Mouse (Mus musculus) thymus, postnatal 36 days (tissue): ENCODE data around the gene Gnpnat1.
"Not testable (repeated sequence)": the region's sequence is repeated elsewhere in the genome, so short reads cannot be mapped to it uniquely, and the experiment has no call there.

Experiments used
- DNase-seq, 2 experiments: peaks; one replicate each; pipeline ENCODE4 v3.0.0; 2022; ENCODE audit warnings: mixed read lengths in 2 of 2

The Gnpnat1 gene

GRCm38 (mm10) chr14:45404813-45405212 is at the start of gene Gnpnat1:
Gnpnat1 (minus strand) TSS chr14:45404913.
- not testable (repeated sequence) for DNase-seq

- DNase-seq = no peak
These were observed 49.0 kb upstream of the Gnpnat1 start for GRCm38 (mm10) chr14:45453538-45454233.

- DNase-seq = no peak
These were observed 48.3 kb upstream of the Gnpnat1 start for GRCm38 (mm10) chr14:45452861-45453512.

DNA sequence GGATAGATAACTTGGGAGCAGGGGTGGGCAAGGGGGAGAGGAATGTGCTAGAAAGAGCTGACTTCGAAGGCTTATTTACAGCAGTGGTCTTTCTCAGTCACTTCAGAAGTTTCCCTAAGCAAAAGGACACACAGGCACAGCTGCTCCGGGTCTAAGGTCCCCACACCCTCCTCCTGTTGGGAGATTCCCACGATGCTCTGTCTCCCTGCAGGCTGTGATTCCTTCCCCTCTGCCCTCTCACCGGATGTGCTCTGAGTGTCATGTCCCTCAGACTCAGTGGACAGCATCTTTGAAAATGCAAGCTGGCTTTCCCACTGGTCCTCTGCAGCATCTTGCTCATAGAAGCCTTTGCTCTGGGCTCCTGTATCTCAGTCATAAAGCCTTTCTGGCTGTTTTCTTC is 47.4 kb upstream of the Gnpnat1 start:
- DNase-seq = no peak

DNA sequence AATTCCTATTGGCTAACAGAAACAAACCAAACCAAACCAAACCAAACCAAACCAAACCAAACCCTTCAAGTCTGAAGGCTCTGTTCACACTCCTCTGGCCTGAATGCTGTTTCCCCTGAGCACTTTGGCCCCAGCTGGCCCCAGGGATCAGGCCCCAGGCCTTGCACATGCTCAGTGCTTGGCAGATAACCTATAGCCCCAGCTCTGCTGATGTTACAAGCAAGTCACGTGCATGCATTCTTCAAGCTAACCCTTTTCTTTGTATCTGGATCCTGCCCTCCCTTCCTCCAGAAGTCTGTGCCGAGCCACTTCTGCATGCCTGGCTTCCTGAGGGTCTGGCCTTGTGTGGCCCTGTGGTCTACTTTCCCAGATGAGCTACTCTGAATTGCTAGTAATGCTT is 46.4 kb upstream of the Gnpnat1 start:
- no peak for DNase-seq

DNA sequence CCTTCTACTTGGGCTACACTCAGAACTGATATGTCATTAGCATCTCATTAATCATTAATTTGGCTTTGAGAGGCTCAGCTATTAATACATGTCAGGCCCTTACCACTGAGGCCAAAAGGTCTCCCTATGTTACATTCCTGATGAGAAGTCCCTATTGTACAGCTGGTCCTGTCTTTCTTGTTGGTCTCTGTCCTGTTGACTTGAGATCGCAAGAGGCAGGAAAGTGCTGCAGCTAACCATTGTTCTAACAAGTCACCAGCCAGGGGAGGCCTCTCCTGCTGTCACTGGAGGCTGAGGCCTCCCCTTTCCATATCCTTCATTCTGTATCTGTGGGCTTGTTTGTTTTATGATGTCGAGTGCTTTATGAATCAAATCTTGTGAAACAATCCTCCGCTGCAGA is 42.1 kb upstream of the Gnpnat1 start:
- DNase-seq = no peak

DNA sequence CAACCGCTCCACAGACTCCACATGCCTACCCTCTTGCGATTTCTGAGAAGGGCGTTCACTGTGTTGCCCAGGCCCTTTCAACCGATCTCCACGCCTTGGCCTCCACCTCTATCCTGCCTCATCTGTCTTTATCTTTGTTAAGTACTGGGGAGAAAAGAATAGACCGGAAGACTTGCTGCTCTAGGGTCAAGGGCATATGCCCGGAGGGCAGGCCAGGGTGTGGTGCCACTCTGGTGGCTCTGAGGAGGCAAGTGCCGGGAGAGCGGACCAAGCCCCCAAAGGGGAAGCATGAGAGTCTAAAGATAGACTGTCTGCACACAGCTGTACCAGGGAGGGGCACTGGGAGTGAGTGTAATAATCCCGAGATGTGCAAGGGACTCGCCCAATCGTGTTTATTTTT is 40.7 kb upstream of the Gnpnat1 start:
- no peak for DNase-seq

GRCm38 (mm10) chr14:45444870-45445269 is 40.2 kb upstream of the Gnpnat1 start:
- DNase-seq = no peak

DNA sequence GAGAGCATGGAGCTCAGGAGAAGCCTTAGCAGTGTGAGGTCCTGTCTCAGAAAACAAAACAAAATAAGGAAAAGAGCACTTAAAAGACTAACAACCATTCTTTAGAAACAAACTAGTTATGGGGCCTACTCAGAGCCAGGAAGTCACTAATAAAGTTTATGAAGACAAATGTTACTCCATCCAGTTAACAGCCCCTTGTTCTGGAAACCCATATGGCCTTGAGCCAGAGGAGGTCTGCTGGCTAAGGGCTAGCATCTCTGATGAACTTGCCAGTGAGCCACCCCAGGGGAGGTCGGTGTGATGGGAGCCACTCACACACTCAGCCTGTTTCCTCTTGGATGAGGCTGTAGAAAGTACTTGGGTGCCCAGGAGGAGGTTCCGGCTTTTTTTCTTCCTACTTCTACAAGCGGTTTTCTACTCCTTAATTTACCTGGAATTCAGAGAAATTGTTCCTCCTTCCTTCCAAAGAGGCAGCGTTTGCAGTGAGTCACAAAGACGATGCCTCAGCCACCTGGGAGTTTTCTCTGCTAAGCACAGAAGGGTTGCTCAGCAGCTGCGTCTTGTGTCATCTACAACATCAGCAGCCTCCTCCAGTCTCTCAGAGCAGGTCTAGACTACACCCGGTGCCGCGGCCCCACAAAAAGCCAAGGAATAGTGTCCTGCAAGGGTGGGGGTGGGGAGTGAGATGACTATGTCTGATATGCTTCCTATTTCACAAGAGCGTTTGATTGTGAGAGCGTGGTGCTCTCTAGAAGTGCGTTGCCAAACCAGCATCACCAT is 38.3 kb upstream of the Gnpnat1 start:
- DNase-seq = no peak

DNA sequence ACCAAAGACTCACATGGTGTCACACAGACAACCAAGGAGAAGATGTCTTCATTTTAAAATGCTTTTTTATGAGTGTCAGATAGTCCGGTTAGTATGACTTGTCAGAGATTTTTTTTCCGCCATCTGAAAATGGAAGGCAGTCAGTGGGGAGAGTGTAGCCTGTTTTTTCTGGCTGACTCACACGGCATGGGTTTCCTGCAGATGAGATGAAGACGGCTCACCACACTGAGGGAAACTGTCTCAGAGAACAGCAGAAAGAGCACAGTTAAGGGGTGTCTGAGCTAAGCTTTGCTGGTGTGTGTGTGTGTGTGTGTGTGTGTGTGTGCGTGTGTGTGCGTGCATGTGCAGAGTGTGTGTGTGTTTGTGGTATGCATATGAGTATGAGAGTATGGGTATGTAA is 36.6 kb upstream of the Gnpnat1 start:
- no peak for DNase-seq

DNA sequence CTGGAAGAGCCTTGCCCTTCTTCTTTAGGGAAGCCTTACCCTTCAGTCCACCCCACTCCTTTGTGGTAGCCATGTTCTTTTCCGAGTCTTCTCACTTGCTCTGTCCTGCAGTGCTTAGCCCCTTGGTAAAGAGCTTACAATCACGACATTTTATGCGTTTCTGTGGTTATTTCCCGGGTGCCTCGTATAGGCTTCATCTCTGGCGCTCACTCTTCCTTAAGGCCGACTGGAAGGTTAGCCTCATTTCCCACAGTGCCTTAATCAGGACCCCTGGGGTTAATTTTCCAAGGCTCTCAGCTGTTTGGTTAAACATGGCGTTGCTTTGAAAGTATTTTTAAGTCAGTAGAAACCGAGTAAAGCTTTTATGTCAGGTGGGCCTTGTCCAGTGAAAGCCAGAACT is 34.7 kb upstream of the Gnpnat1 start:
- DNase-seq = no peak

DNA sequence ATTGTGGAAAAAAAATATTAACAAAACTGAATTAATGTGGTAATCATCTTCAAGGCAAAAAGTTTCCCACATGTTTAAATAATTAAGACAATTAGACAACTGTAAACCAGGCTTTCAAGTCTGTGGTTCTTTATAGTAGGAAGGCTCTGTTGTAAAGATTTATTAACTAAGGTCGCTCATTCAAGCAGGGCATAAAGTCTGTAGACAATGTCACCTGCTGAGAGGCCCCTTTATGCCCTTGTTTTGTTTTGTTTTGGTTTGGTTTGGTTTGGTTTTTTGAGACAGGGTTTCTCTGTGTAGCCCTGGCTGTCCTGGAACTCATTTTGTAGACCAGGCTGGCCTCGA is 34.2 kb upstream of the Gnpnat1 start:
- no peak for DNase-seq

- no peak for DNase-seq
These were observed 33.7 kb upstream of the Gnpnat1 start for GRCm38 (mm10) chr14:45438250-45438930.

GRCm38 (mm10) chr14:45434220-45434619 is 29.5 kb upstream of the Gnpnat1 start:
- no peak for DNase-seq

- DNase-seq = peak; percentile 6 to 11
These were observed 27.3 kb upstream of the Gnpnat1 start for GRCm38 (mm10) chr14:45432003-45432402.

DNA sequence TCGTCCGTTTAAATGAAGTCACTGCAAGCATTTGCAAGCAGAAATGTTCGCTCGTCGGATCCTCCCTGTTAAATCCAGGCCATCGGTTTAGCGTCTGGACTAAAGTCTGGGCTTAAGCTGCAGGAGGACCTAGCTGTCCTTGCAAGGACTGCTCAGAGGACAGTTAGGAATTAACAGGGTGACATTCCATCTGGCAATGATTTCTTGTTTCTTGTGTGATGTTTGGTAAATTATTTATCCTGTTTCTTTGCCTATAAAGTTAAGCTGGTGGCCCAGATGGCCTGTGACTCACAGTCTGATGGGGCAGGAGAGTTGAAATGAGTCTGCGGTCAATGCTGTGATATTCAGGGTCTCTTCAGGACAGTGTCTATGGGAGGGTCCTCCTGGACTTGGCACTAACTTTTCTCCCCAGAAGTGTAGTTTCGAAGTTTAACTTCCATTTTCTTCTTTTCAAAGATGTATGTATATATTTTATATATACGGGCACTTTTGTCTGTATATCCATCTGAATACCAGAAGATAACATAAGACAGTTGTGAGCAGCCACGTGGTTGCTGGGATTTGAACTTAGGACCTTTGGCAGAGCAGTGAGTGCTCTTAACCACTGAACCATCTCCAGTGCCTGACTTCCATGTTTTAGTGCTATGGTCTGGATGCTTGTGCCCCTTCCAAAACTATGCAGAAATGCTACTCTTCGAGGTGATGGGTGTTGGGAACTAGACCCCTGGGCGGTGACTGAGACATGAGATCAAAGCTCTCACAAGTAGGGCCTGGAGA is 25.5 kb upstream of the Gnpnat1 start:
- no peak for DNase-seq

DNA sequence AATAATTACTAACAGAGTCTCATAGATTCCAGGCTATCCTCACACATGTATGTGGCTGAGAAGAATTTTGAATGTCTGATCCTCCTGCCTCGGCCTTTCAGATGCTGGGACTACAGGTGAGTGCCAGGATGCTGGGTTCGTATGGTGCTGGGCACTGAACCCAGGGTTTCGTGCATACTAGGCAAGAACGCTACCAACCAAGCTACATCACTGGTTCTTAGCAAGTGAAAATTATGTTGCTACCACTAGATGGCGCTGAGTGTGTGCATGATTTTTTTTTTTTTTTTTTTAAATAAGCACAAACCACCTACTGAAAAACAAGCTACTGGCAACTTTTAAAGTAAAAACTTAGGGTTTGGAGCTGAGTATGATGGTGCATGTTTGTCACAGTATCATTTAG is 18.5 kb upstream of the Gnpnat1 start:
- DNase-seq = no peak

DNA sequence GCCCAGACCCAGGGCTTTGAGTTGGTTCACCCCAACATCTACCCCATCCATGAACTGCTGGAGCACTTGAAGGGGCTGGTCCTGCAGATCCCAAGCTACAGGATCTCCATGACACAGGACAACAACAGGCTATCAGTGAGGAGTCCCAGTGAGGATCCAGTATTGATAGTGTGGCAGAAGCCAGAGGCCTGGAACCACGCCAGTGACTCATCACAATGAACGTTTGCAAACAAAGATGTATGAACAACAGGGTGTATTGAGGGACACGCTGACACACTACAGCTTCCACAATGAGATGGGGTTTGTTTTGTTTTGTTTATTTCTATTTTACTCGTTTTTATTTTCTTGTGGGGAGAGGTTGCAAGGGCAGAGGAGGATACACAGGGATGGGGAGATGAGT is 17.7 kb upstream of the Gnpnat1 start:
- no peak for DNase-seq

GRCm38 (mm10) chr14:45419323-45419722 is 14.6 kb upstream of the Gnpnat1 start:
- no peak for DNase-seq

DNA sequence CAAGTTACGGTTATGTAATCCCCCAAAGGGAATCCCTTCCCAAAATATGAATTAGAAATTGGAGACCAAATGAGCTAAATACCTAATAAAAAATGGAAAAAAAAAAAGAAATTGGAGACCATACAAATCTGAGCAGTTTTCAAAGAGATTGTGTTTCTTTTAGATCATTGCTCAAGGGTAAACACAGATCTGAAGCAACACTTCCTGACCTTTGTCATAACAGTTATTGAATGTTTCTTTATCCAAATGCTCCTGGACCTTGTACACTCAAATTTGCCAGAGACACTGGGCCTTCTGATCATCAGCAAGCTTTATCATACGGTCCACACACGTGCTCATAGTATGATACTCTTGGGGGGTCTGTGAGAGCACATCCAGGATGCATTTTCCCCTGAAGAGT is 13.8 kb upstream of the Gnpnat1 start:
- no peak for DNase-seq

DNA sequence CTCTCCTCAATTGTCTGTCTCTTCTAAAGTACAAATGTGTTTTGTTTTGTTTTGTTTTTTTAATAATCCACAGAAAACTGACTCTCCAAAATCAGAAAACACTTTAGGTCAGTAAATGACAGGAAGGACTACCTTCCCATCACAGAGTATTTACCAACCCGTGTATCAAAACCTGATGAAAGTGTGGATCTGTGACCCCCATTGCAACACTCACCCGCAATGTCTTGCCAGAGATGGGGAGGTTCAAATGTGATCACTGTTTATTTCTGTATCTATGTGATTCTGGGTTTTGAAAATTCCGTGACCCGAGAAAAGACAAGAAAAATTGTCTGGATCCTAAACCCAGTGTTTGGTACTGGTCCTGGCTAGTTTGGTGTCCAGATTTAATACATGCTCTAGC is 11.6 kb upstream of the Gnpnat1 start:
- DNase-seq = no peak

- no peak for DNase-seq
These were observed 1.1 kb downstream of the Gnpnat1 start for GRCm38 (mm10) chr14:45403651-45404050.

DNA sequence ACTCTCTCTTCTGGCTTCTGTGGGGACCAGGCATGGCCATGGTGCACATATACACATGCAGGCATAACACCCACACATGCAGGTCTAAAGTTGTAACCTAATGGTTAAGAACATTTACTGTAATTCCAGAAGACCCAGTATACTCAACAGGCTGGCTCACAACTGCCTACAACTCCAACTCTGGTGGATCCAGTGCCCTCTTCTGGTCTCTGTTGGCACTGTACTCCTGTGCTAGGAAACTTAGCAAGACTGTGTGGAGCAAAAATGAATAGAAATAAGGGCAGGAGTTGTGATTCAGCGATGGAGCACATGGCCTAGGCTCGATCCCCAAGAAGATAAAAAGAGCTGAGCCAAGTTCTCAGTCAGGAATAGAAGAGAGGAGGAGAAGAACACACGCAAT is 4.9 kb downstream of the Gnpnat1 start:
- no peak for DNase-seq
